Mouse (Mus musculus): ENCODE measurements around the gene Slc22a23. TPM values are rescaled to one million over a fixed set of nuclear protein-coding genes. Genes with fewer than 3 reads are reported as not detected.

The Slc22a23 gene
- polyA plus RNA-seq, 1 experiment from 2014 or later = 15.2 TPM

DNA sequence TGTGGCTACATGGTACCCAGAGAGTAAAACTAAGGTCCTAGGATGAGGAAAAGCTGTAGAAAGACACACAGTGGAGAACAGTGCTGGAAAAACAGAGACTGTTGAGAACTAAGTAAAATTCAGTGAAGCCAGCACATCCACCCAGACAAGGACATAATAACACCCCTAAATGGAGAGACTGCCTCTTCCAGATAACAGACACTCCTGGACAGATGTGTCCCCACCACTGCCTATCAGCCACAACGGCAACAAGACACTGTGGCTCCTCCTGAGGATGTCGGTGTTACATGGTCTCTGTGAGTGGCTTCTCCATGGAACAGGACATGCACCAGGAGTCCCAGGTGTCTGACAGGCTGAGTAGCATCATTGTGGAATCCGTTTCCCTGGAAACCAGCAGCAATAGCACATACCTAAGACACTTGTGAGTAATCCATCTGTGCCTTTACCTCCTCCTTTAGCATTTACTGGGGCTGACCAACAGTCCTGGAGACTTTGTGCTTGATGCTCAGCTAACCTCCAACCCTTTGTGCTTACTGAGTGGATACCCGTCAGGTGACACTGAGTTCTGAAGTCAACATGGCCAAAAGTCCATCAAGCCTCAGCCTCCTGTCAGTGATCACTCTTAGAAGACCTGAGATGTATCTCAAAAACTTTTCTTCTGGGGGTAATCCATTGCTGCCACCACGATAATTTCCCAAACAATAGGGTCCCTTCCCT, 73.9 kb downstream of the Slc22a23 start:
- ATAC-seq = no peak

DNA sequence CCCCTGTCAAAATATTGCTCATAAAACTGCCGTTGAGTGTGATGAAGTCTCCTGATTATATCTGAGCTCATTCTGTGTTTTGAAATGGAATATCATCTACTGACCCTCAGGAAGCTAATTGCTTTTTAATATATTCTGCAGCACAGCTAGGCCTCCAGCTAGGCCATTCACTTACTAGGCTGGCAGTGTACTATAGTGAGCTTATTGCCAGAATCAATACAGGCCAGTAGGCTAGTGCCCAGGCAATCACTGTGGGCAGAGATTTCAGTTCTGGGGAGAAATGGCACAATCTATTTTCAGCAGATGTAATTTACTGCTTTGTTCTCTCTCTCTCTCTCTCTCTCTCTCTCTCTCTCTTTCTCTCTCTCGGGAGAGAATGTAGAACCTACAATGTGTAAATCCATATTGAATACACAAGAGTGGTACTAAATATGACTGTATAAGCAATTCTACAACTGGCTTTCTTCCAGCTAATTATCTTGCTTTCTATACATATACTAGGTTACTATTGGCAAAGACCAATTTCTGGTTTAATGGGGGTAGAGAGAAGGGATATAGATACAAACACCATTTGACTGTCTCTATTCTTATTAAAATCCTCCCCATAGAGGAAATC, 75.5 kb downstream of the Slc22a23 start:
- no peak overlapping the region for H3K9ac ChIP-seq (ENCODE audit: low read depth, low read length)
- peaks cover 22% of the 10 kb centered on the region for H3K4me1 ChIP-seq (ENCODE audit: control insufficient read depth, insufficient read depth, low read length)
- H3K9me3 ChIP-seq (replicated peaks; ENCODE audit: control insufficient read depth, low read length, poor library complexity, severe bottlenecking) = no peaks in the 10 kb centered on the region
- H3K4me3 ChIP-seq (ENCODE audit: low read depth, low read length) = no peak overlapping the region
- H3K27ac ChIP-seq (ENCODE audit: low read length) = peak overlapping the region; percentile 31; the same call in 1 of the 2 replicates
- 16% methylated on average over 2 of the region's 2 CpGs for WGBS
- no peaks in the 10 kb centered on the region for H3K27me3 ChIP-seq (ENCODE audit: control insufficient read depth, insufficient read depth, low read depth, low read length)
- ATAC-seq = peak; percentile 49
- H3K36me3 ChIP-seq (ENCODE audit: control insufficient read depth, insufficient read depth, low read length) = no peaks in the 10 kb centered on the region
- H3K4me2 ChIP-seq (ENCODE audit: low read length) = no peak overlapping the region

More for the DNA sequence above, 73.9 kb downstream of the Slc22a23 start:
- 83% methylated on average over 5 of the region's 5 CpGs for WGBS
- no peaks in the 10 kb centered on the region for H3K27me3 ChIP-seq (ENCODE audit: control insufficient read depth, insufficient read depth, low read depth, low read length)
- no peak overlapping the region for H3K4me3 ChIP-seq (ENCODE audit: low read depth, low read length)
- H3K9me3 ChIP-seq (replicated peaks; ENCODE audit: control insufficient read depth, low read length, poor library complexity, severe bottlenecking) = no peaks in the 10 kb centered on the region
- peaks cover 22% of the 10 kb centered on the region for H3K4me1 ChIP-seq (ENCODE audit: control insufficient read depth, insufficient read depth, low read length)
- H3K4me2 ChIP-seq (ENCODE audit: low read length) = no peak overlapping the region
- 0 out of 2 replicates have a peak overlapping the region, but pooled peaks have one; percentile 34 for H3K27ac ChIP-seq (ENCODE audit: low read length)
- H3K9ac ChIP-seq (ENCODE audit: low read depth, low read length) = no peak overlapping the region
- no peaks in the 10 kb centered on the region for H3K36me3 ChIP-seq (ENCODE audit: control insufficient read depth, insufficient read depth, low read length)

DNA sequence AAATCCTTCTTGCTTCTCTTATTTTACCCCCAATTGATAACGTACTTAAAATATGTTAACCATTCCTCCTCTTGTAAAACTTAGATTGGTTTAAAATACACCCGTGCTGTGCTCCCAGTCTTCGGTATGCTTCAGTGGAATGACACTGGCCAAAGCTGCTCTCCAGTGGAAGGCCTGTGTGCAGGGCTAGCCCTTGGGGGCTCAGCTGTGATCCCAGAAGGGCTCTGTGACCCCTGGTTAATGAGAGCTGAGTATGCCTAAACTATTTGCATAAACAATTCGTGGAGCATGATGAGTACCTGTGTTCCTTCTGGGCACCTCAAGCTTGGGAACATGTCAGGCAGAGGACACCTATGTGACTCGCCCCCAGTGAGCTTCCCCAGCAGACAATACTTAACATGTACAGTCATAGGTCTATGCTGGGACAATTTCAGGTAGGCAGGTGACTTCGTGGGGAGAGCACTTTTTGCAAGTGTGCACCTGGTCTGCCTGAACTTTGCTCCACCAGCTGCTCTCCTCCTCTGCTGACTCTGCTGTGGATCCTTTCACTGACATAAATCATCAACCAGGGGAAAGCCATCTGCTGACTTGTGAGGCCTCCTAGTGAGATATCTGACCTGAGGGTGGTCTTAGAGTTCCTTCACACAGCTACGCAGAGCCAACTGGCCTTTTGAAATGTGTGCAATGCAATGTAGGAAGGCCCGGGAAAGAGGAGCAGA, 77.9 kb downstream of the Slc22a23 start:
- Histone ChIP-seq H3K36me3 (ENCODE audit: control insufficient read depth, insufficient read depth, low read length) (no peaks in the 10 kb centered on the region), H3K9me3 (replicated peaks; ENCODE audit: control insufficient read depth, low read length, poor library complexity, severe bottlenecking) (no peaks in the 10 kb centered on the region), H3K27me3 (ENCODE audit: control insufficient read depth, insufficient read depth, low read depth, low read length) (no peaks in the 10 kb centered on the region), H3K4me3 (ENCODE audit: low read depth, low read length) (no peak overlapping the region), H3K4me2 (ENCODE audit: low read length) (no peak overlapping the region), H3K9ac (ENCODE audit: low read depth, low read length) (no peak overlapping the region), H3K4me1 (ENCODE audit: control insufficient read depth, insufficient read depth, low read length) (peaks cover 14% of the 10 kb centered on the region), H3K27ac (ENCODE audit: low read length) (no peak overlapping the region)
- 80% methylated on average over 8 of the region's 8 CpGs for WGBS
- no peak for ATAC-seq

DNA sequence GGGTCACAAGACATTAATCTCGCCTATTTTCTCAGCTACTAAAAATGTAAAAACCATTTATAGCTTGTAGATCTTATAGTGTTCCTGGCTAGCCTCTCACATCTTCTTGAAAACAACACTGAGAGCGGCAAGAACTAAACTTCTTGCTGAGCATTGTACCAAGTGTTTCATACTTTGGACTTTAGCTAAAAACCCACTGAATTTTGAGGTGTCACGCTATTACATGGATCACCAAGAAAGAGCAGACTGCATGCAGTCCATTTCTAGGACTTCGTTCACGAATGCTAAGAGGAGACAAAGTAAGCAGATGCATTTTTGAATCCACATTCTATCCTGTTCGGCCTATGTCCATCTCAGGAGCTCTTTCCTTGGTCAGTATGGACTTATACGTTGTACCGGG, 78.9 kb downstream of the Slc22a23 start:
- 99% methylated on average over 8 of the region's 8 CpGs for WGBS
- no peaks in the 10 kb centered on the region for H3K27me3 ChIP-seq (ENCODE audit: control insufficient read depth, insufficient read depth, low read depth, low read length)
- H3K9me3 ChIP-seq (replicated peaks; ENCODE audit: control insufficient read depth, low read length, poor library complexity, severe bottlenecking) = no peaks in the 10 kb centered on the region
- H3K4me3 ChIP-seq (ENCODE audit: low read depth, low read length) = no peak overlapping the region
- no peak overlapping the region for H3K9ac ChIP-seq (ENCODE audit: low read depth, low read length)
- no peak for ATAC-seq
- H3K36me3 ChIP-seq (ENCODE audit: control insufficient read depth, insufficient read depth, low read length) = no peaks in the 10 kb centered on the region
- H3K4me1 ChIP-seq (ENCODE audit: control insufficient read depth, insufficient read depth, low read length) = peaks cover 6% of the 10 kb centered on the region; the same call in 1 of the 2 replicates
- H3K4me2 ChIP-seq (ENCODE audit: low read length) = no peak overlapping the region
- no peak overlapping the region for H3K27ac ChIP-seq (ENCODE audit: low read length)

DNA sequence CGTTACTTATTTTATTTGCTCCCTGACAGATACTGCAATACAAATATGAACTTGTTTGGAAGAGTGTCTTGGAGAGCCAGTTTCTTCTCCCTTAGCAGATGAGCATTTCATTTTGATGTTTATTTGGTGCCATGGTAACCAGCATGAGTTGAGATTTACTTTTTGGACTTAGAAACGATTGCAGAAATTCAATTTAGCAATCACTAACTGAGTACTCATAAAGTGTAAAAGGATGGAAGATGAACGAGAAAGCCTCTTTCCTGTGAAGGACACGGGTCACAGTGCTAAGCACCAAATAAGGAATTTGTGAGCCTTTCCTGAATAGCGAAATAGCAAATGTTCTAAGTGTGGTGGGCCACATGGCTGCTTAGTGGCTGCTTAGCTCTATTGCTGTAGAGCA, 79.4 kb downstream of the Slc22a23 start:
- 75% methylated on average over 5 of the region's 5 CpGs for WGBS

DNA sequence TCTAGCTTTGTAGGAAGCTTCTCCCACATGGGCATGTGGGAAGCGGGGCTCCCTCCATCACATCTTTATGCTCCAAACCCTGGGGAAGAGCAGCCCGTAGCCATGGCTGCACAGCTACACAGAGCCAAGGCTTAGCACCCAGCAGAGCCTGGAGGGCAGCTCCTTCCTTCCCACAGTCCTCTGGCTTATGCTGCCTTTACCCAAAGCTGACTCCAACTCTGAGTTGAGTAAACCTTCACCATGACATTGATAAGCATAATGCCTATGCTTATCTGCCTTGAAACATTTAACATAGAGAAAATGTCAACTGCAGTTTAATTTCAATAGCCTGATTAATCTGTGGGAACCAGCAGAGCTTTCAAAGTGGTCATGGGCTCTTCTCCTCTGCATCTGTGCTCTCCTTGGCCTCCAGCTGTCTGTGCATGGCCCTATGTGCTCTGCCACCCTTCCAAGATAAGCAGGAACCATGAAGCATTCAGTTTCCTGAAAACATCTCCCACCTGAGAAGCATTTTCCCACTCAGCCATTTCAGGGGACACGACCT, 79.9 kb downstream of the Slc22a23 start:
- Histone ChIP-seq H3K36me3 (ENCODE audit: control insufficient read depth, insufficient read depth, low read length) (no peaks in the 10 kb centered on the region), H3K27me3 (ENCODE audit: control insufficient read depth, insufficient read depth, low read depth, low read length) (no peaks in the 10 kb centered on the region), H3K27ac (ENCODE audit: low read length) (no peak overlapping the region), H3K4me1 (ENCODE audit: control insufficient read depth, insufficient read depth, low read length) (peaks cover 4% of the 10 kb centered on the region; the same call in 1 of the 2 replicates), H3K4me3 (ENCODE audit: low read depth, low read length) (no peak overlapping the region), H3K9me3 (replicated peaks; ENCODE audit: control insufficient read depth, low read length, poor library complexity, severe bottlenecking) (no peaks in the 10 kb centered on the region), H3K9ac (ENCODE audit: low read depth, low read length) (no peak overlapping the region), H3K4me2 (ENCODE audit: low read length) (no peak overlapping the region)
- ATAC-seq = no peak
- WGBS = 80% methylated on average over 3 of the region's 3 CpGs

More for the DNA sequence above, 79.4 kb downstream of the Slc22a23 start:
- Histone ChIP-seq H3K4me2 (ENCODE audit: low read length) (no peak overlapping the region), H3K36me3 (ENCODE audit: control insufficient read depth, insufficient read depth, low read length) (no peaks in the 10 kb centered on the region), H3K4me3 (ENCODE audit: low read depth, low read length) (no peak overlapping the region), H3K27ac (ENCODE audit: low read length) (no peak overlapping the region), H3K9ac (ENCODE audit: low read depth, low read length) (no peak overlapping the region), H3K4me1 (ENCODE audit: control insufficient read depth, insufficient read depth, low read length) (peaks cover 5% of the 10 kb centered on the region; the same call in 1 of the 2 replicates), H3K9me3 (replicated peaks; ENCODE audit: control insufficient read depth, low read length, poor library complexity, severe bottlenecking) (no peaks in the 10 kb centered on the region), H3K27me3 (ENCODE audit: control insufficient read depth, insufficient read depth, low read depth, low read length) (no peaks in the 10 kb centered on the region)
- ATAC-seq = no peak

DNA sequence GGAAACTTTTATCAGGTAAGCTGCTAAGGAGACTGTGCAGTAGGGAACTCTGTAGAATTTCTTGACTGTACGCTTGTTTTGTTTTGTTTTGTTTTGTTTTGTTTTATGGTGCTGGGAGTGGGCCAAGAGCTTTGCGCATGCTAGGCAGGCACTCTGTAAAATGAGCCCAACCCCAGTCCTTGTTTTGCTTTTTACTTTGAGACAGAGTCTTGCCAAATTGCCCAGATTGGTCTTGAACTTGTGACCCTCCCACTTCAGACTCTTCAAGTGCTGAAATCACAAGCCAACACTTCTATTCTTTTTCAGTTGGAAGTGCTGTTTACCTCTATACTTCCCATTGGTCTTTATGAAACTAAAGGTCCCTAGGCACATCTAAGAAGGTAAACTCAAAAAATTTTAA, 80.5 kb downstream of the Slc22a23 start:
- Histone ChIP-seq H3K4me2 (ENCODE audit: low read length) (no peak overlapping the region), H3K36me3 (ENCODE audit: control insufficient read depth, insufficient read depth, low read length) (no peaks in the 10 kb centered on the region), H3K9ac (ENCODE audit: low read depth, low read length) (no peak overlapping the region), H3K4me1 (ENCODE audit: control insufficient read depth, insufficient read depth, low read length) (0 out of 2 replicates have a peak, but pooled peaks cover 2% of the 10 kb centered on the region), H3K9me3 (replicated peaks; ENCODE audit: control insufficient read depth, low read length, poor library complexity, severe bottlenecking) (no peaks in the 10 kb centered on the region), H3K27ac (ENCODE audit: low read length) (no peak overlapping the region), H3K27me3 (ENCODE audit: control insufficient read depth, insufficient read depth, low read depth, low read length) (no peaks in the 10 kb centered on the region), H3K4me3 (ENCODE audit: low read depth, low read length) (no peak overlapping the region)
- 92% methylated on average over 2 of the region's 2 CpGs for WGBS
- ATAC-seq = no peak

DNA sequence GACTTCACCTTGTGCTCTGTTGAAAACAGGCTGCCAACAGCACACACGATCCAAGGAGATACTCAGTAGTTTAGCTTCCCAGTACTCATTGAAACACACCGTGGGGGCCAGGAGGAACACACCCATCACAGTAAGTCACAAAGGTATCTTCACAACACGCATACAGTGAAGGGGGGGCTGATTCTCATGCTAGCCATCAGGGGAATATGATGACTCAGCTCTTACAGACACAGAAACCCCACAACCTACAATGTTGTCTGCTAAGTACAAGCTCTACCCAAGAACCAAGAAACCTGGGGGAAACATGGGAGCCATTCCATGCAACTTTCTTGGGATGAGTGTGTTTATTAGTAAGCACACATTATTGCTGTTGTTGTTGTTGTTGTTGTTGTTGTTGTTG, 86.2 kb downstream of the Slc22a23 start:
- Histone ChIP-seq H3K9me3 (replicated peaks; ENCODE audit: control insufficient read depth, low read length, poor library complexity, severe bottlenecking) (no peaks in the 10 kb centered on the region), H3K27me3 (ENCODE audit: control insufficient read depth, insufficient read depth, low read depth, low read length) (no peaks in the 10 kb centered on the region), H3K27ac (ENCODE audit: low read length) (no peak overlapping the region), H3K4me3 (ENCODE audit: low read depth, low read length) (no peak overlapping the region), H3K36me3 (ENCODE audit: control insufficient read depth, insufficient read depth, low read length) (no peaks in the 10 kb centered on the region), H3K4me1 (ENCODE audit: control insufficient read depth, insufficient read depth, low read length) (peaks cover 5% of the 10 kb centered on the region; the same call in 1 of the 2 replicates), H3K9ac (ENCODE audit: low read depth, low read length) (no peak overlapping the region), H3K4me2 (ENCODE audit: low read length) (no peak overlapping the region)
- no peak for ATAC-seq
- whole genome bisulfite sequencing = 95% methylated on average over 3 of the region's 3 CpGs

Measured in midbrain, embryonic 16.5 days (tissue).